Mouse (Mus musculus): Measurements from ENCODE around the gene Tmem9b.
A peak's percentile ranks its signal among the peaks of the same experiment; 100 is the strongest.

The Tmem9b gene

GRCm38 (mm10) chr7:109752008-109752925 lies at the start of gene Tmem9b:
Gene Tmem9b, minus strand, starts transcription at chr7:109752875.
- peak; percentile 87 for DNase-seq

- no peak for DNase-seq
Observed at GRCm38 (mm10) chr7:109800626-109801025, 48.0 kb upstream of the Tmem9b start.

- DNase-seq = no peak
Observed at GRCm38 (mm10) chr7:109799168-109799567, 46.5 kb upstream of the Tmem9b start.

- DNase-seq = no peak
Observed at GRCm38 (mm10) chr7:109795564-109795963, 42.9 kb upstream of the Tmem9b start.

- no peak for DNase-seq
Observed at GRCm38 (mm10) chr7:109794556-109794955, 41.9 kb upstream of the Tmem9b start.

- peak; percentile 74 for DNase-seq
Observed at GRCm38 (mm10) chr7:109792759-109793158, 40.1 kb upstream of the Tmem9b start.

GRCm38 (mm10) chr7:109790818-109791217 lies 38.1 kb upstream of the Tmem9b start:
- DNase-seq = no peak

- no peak for DNase-seq
Observed at GRCm38 (mm10) chr7:109787860-109788259, 35.2 kb upstream of the Tmem9b start.

- DNase-seq = peak; percentile 16
Observed at GRCm38 (mm10) chr7:109783281-109783680, 30.6 kb upstream of the Tmem9b start.

- peak; percentile 86 for DNase-seq
Observed at GRCm38 (mm10) chr7:109781470-109782203, 29.0 kb upstream of the Tmem9b start, which contains the start of gene Nrip3. Gene Nrip3, minus strand, starts transcription at chr7:109782025.

GRCm38 (mm10) chr7:109781087-109781469 lies 28.4 kb upstream of the Tmem9b start:
- no peak for DNase-seq

GRCm38 (mm10) chr7:109772251-109772650 lies 19.6 kb upstream of the Tmem9b start:
- DNase-seq = no peak

GRCm38 (mm10) chr7:109768699-109769383 lies 16.2 kb upstream of the Tmem9b start:
- no peak for DNase-seq

- DNase-seq = no peak
Observed at GRCm38 (mm10) chr7:109767575-109768350, 15.1 kb upstream of the Tmem9b start.

GRCm38 (mm10) chr7:109764009-109764408 lies 11.3 kb upstream of the Tmem9b start:
- no peak for DNase-seq

GRCm38 (mm10) chr7:109756291-109756690 lies 3.6 kb upstream of the Tmem9b start:
- DNase-seq = no peak

GRCm38 (mm10) chr7:109754034-109754433 lies 1.4 kb upstream of the Tmem9b start:
- DNase-seq = no peak

GRCm38 (mm10) chr7:109751427-109752007 lies 1.2 kb downstream of the Tmem9b start:
- DNase-seq = no peak

GRCm38 (mm10) chr7:109747747-109748146 lies 4.9 kb downstream of the Tmem9b start:
- DNase-seq = no peak

GRCm38 (mm10) chr7:109741703-109742102 lies 11.0 kb downstream of the Tmem9b start:
- no peak for DNase-seq

GRCm38 (mm10) chr7:109741060-109741459 lies 11.6 kb downstream of the Tmem9b start:
- no peak for DNase-seq

GRCm38 (mm10) chr7:109739822-109740370 lies 12.8 kb downstream of the Tmem9b start:
- DNase-seq = no peak
